Mouse (Mus musculus) liver, postnatal 0 days (tissue): ENCODE results near the gene Agrp. TPM values are rescaled to one million over a fixed set of nuclear protein-coding genes. Genes with fewer than 3 reads are reported as not detected.
A peak's percentile ranks its signal among the peaks of the same experiment; 100 is the strongest.

Experiments used
- ATAC-seq: fragments of 200-750 bp; cut with Nextera tagmentation; 2 replicates; pipeline ENCODE4 v1.8.0; 2017; ENCODE audit warnings: mild to moderate bottlenecking, moderate library complexity
- DNase-seq: peaks from one replicate; pipeline ENCODE4 v3.0.0-alpha.2; 2016
- H3K27ac ChIP-seq: fragments of 300-500 bp; sonication (generic); 2 replicates; pipeline ENCODE4 v1.5.1; 2014; ENCODE audit warnings: antibody characterized with exemption, moderate library complexity, mild to moderate bottlenecking, low read depth
- H3K27me3 ChIP-seq: fragments of 300-500 bp; sonication (generic); 2 replicates; pipeline ENCODE4 v1.6.1; 2014; ENCODE audit warnings: low read length, control low read depth, mixed read lengths; ENCODE audit not compliant: insufficient read depth
- H3K36me3 ChIP-seq: fragments of 300-500 bp; sonication (generic); replicated peaks from 2 replicates; pipeline ENCODE4 v1.6.1; 2014; ENCODE audit warnings: mild to moderate bottlenecking, control low read depth, low read length, moderate library complexity, mixed read lengths; ENCODE audit not compliant: insufficient read depth
- H3K4me1 ChIP-seq: fragments of 300-500 bp; sonication (generic); 2 replicates; pipeline ENCODE4 v1.6.1; 2014; ENCODE audit warnings: antibody characterized with exemption, mild to moderate bottlenecking, control low read depth; ENCODE audit not compliant: insufficient read depth
- H3K4me2 ChIP-seq: fragments of 300-500 bp; sonication (generic); 2 replicates; pipeline ENCODE4 v1.6.1; 2014; ENCODE audit warnings: low read depth, mild to moderate bottlenecking, low read length, moderate library complexity, mixed read lengths
- H3K4me3 ChIP-seq: fragments of 300-500 bp; sonication (generic); 2 replicates; pipeline ENCODE4 v1.5.1; 2014; ENCODE audit warnings: low read depth, low read length
- H3K9ac ChIP-seq: fragments of 300-500 bp; sonication (generic); replicated peaks from 2 replicates; pipeline ENCODE4 v1.6.1; 2014; ENCODE audit warnings: mild to moderate bottlenecking, moderate library complexity
- H3K9me3 ChIP-seq: fragments of 300-500 bp; sonication (generic); 2 replicates; pipeline ENCODE4 v1.6.1; 2016; ENCODE audit warnings: mild to moderate bottlenecking, control low read depth, low read length, mixed read lengths
- CTCF ChIP-seq: sonication (generic); IDR thresholded peaks from 2 replicates; pipeline ENCODE4 v1.5.1; 2016; ENCODE audit warnings: antibody characterized with exemption, low read depth
- EP300 ChIP-seq: IDR thresholded peaks from 2 replicates; pipeline ENCODE4 v1.6.1; 2016; ENCODE audit warnings: antibody characterized with exemption, low read depth, mild to moderate bottlenecking
- WGBS: fragments of 180-500 bp; shearing (Covaris S2); extraction: QIAGEN DNeasy Blood & Tissue Kit; methylation state at CpG from one replicate; pipeline ENCODE4 v1.1.7; 2014; ENCODE audit not compliant: insufficient replicate concordance; 5-methylcytosine and 5-hydroxymethylcytosine counted together
- polyA plus RNA-seq: library from polyadenylated mRNA; unstranded; fragments of >200 nt; fragmentation: Nextera tagmentation; extraction: Ambion mirVana; gene quantifications from 2 replicates; pipeline ENCODE4 v1.2.1, GENCODE M21; 2015

Gene Agrp
- polyA plus RNA-seq, 1 experiment from 2014 or later = not detected

- 0 out of 2 replicates have a peak, but pooled peaks cover 3% of the 10 kb centered on the region for H3K36me3 ChIP-seq
- peaks cover 32% of the 10 kb centered on the region for H3K4me1 ChIP-seq
- no peak overlapping the region for H3K27ac ChIP-seq
- DNase-seq = no peak
- no peak for ATAC-seq
- H3K9me3 ChIP-seq = no peaks in the 10 kb centered on the region
- H3K4me3 ChIP-seq = no peak overlapping the region
- H3K9ac ChIP-seq = no peak overlapping the region
- 75% methylated on average over 1 of the region's 1 CpGs for WGBS
- no peaks in the 10 kb centered on the region for H3K27me3 ChIP-seq
- TF ChIP-seq CTCF (no peak), EP300 (no peak)
- no peak overlapping the region for H3K4me2 ChIP-seq
These were observed 73.3 kb downstream of the Agrp start for GRCm38 (mm10) chr8:105563871-105564270.

GRCm38 (mm10) chr8:105562863-105563262, 74.3 kb downstream of the Agrp start:
- TF ChIP-seq EP300 = no peak
- TF ChIP-seq CTCF = no peak
- Histone ChIP-seq H3K9me3 (no peaks in the 10 kb centered on the region), H3K27ac (no peak overlapping the region), H3K4me2 (no peak overlapping the region), H3K4me3 (no peak overlapping the region), H3K27me3 (no peaks in the 10 kb centered on the region), H3K9ac (no peak overlapping the region), H3K4me1 (peaks cover 32% of the 10 kb centered on the region), H3K36me3 (peaks cover 7% of the 10 kb centered on the region; the same call in 1 of the 2 replicates)
- WGBS = 81% methylated on average over 3 of the region's 3 CpGs
- no peak for ATAC-seq
- DNase-seq = no peak

GRCm38 (mm10) chr8:105555230-105555629, 82.0 kb downstream of the Agrp start:
- peak; percentile 62 for ATAC-seq
- Histone ChIP-seq H3K4me1 (peaks cover 2% of the 10 kb centered on the region; the same call in 1 of the 2 replicates), H3K36me3 (peaks cover 11% of the 10 kb centered on the region; the same call in 1 of the 2 replicates), H3K9me3 (no peaks in the 10 kb centered on the region), H3K27ac (no peak overlapping the region), H3K27me3 (no peaks in the 10 kb centered on the region), H3K9ac (no peak overlapping the region), H3K4me2 (no peak overlapping the region), H3K4me3 (no peak overlapping the region)
- DNase-seq = no peak
- TF ChIP-seq CTCF (no peak), EP300 (no peak)
- WGBS = 83% methylated on average over 3 of the region's 3 CpGs

GRCm38 (mm10) chr8:105554087-105554486, 83.1 kb downstream of the Agrp start:
- TF ChIP-seq EP300 = no peak
- TF ChIP-seq CTCF = peak; percentile 95
- Histone ChIP-seq H3K27ac (no peak overlapping the region), H3K4me2 (no peak overlapping the region), H3K36me3 (peaks cover 11% of the 10 kb centered on the region; the same call in 1 of the 2 replicates), H3K4me3 (no peak overlapping the region), H3K9ac (no peak overlapping the region), H3K4me1 (peaks cover 2% of the 10 kb centered on the region; the same call in 1 of the 2 replicates), H3K9me3 (no peaks in the 10 kb centered on the region), H3K27me3 (no peaks in the 10 kb centered on the region)
- peak; percentile 66 for DNase-seq
- peak; percentile 78 for ATAC-seq

- no peak overlapping the region for H3K27ac ChIP-seq
- no peak overlapping the region for H3K9ac ChIP-seq
- TF ChIP-seq EP300 (no peak), CTCF (no peak)
- DNase-seq (no peak), ATAC-seq (no peak)
- no peak overlapping the region for H3K4me2 ChIP-seq
- peaks cover 7% of the 10 kb centered on the region; the same call in 1 of the 2 replicates for H3K36me3 ChIP-seq
- no peak overlapping the region for H3K4me3 ChIP-seq
- 63% methylated on average over 1 of the region's 1 CpGs for WGBS
- H3K27me3 ChIP-seq = no peaks in the 10 kb centered on the region
- peaks cover 2% of the 10 kb centered on the region; the same call in 1 of the 2 replicates for H3K4me1 ChIP-seq
- H3K9me3 ChIP-seq = no peaks in the 10 kb centered on the region
These were observed 84.4 kb downstream of the Agrp start for GRCm38 (mm10) chr8:105552824-105553223.

- Histone ChIP-seq H3K27me3 (no peaks in the 10 kb centered on the region), H3K9ac (no peak overlapping the region), H3K36me3 (peaks cover 7% of the 10 kb centered on the region; the same call in 1 of the 2 replicates), H3K4me1 (peaks cover 3% of the 10 kb centered on the region), H3K4me2 (no peak overlapping the region), H3K4me3 (no peak overlapping the region), H3K27ac (no peak overlapping the region), H3K9me3 (no peaks in the 10 kb centered on the region)
- DNase-seq (no peak), ATAC-seq (no peak)
- 95% methylated on average over 2 of the region's 2 CpGs for WGBS
- no peak for TF ChIP-seq EP300
- no peak for TF ChIP-seq CTCF
These were observed 85.2 kb downstream of the Agrp start for GRCm38 (mm10) chr8:105552032-105552431.
